Comparison of ENCODE assay signal across 1 mouse cellular context in the genomic region with DNA sequence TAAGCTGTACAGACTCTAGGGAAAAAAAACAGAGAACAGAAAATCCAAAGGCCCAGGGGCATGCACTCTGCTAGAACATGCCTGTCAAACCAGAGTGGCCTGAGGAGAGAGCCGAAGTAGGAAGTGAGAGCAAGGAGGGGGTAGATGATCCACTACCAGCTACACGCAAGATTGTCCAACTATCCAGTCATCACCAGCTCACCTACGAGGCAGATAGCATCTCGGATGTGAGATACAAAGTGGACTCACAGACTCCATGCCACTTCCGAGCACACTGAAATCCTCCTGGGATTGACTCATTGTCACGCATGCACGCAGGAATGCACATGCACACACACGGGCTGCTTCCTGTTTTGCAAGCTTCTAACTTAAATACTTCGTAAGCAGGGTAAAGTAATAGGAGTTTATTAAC.
TF ChIP-seq lines count a peak whose summit lies in the region.

No protein-coding gene starts in this region.

TF ChIP-seq in myocyte, 11 proteins besides CTCF, POLR2A, EP300 and RAD21 (continued from another document):
- TF ChIP-seq TCF3 (IDR thresholded peaks at IDR 0.05; ENCODE audit: insufficient read length, low read depth) (no peak), TCF12 (IDR thresholded peaks at IDR 0.05; ENCODE audit: insufficient read depth, poor library complexity, severe bottlenecking) (no peak), USF1 (IDR thresholded peaks at IDR 0.05; ENCODE audit: low read depth) (no peak), SRF (IDR thresholded peaks at IDR 0.05; ENCODE audit: control insufficient read depth, insufficient read length, low read depth) (no peak), CEBPB (IDR thresholded peaks at IDR 0.05; ENCODE audit: insufficient read depth, poor library complexity, severe bottlenecking) (no peak), MYOG (IDR thresholded peaks at IDR 0.05; ENCODE audit: control insufficient read depth in 1 of 3, insufficient read depth in 1 of 3, insufficient read length in 2 of 3, low read depth in 2 of 3) (no peak), MYOD1 (IDR thresholded peaks at IDR 0.05; ENCODE audit: control insufficient read depth in 1 of 3, insufficient read length in 2 of 3, low read depth in 2 of 3) (no peak)
